ENCODE assay signal across 10 mouse cellular contexts in genomic region chr11:96629775-96630174, GRCm38 (mm10).
DNase-seq lines count a peak whose midpoint lies in the region; ATAC-seq lines count a peak whose summit lies in the region.
"Had no signal": no experiment of that assay in that cellular context is flagged by ENCODE, and none has a peak within 500 bp of the region (broad histone marks: within the 10 kb centered on the region; RNA-seq: fewer than 3 reads in every experiment).

No protein-coding gene starts in this region.

- ATAC-seq in intestine, embryonic 16.5 days = no peak
- no peak for ATAC-seq in megakaryocyte, adult 5-6 weeks (ENCODE audit: poor library complexity, severe bottlenecking)
- ATAC-seq: activated CD4-positive, CD25-positive, alpha-beta regulatory T cell, adult 4 months had no signal

- no peaks in the 10 kb centered on the region for H3K27me3 ChIP-seq in intestine, embryonic 16.5 days (replicated peaks; ENCODE audit: control insufficient read depth, insufficient read depth, low read length)

- no peak overlapping the region for H3K27ac ChIP-seq in intestine, embryonic 16.5 days (ENCODE audit: low read length)

- no peaks in the 10 kb centered on the region for H3K9me3 ChIP-seq in intestine, embryonic 16.5 days (ENCODE audit: control insufficient read depth, low read length)

- DNase-seq in kidney, postnatal 10 days = peak; percentile 34
- DNase-seq in kidney, postnatal 14 days = no peak
- peak; percentile 72 for DNase-seq in R1 (ENCODE audit: low read depth, low spot score)
- DNase-seq in embryo, embryonic 10 days (ENCODE audit: low spot score) = peak; percentile 80
- DNase-seq in layer of hippocampus, adult 9-11 months = peak; percentile 32
- DNase-seq in urinary bladder, postnatal 4 days (ENCODE audit: low spot score in 2 of 2) = no peak

- WGBS in intestine, embryonic 16.5 days = 54% methylated on average over 9 of the region's 9 CpGs

- no peak overlapping the region for H3K4me2 ChIP-seq in intestine, embryonic 16.5 days (ENCODE audit: low read depth, low read length)

- H3K9ac ChIP-seq in intestine, embryonic 16.5 days (ENCODE audit: low read depth, low read length) = no peak overlapping the region

- no peak overlapping the region for H3K4me3 ChIP-seq in intestine, embryonic 16.5 days (ENCODE audit: low read length)
- H3K4me3 ChIP-seq: myocyte had no signal

- no peaks in the 10 kb centered on the region for H3K36me3 ChIP-seq in intestine, embryonic 16.5 days (ENCODE audit: control insufficient read depth, insufficient read depth, low read length)

- no peaks in the 10 kb centered on the region for H3K4me1 ChIP-seq in intestine, embryonic 16.5 days (ENCODE audit: control insufficient read depth, insufficient read depth, low read length)

Comparison
In these comparisons a context has a peak if more than half of its experiments do, and no peak if none do; other contexts are left out.
1. DNase-seq: peak in kidney, postnatal 10 days (single experiment), R1 (single experiment), embryo, embryonic 10 days (single experiment) and layer of hippocampus, adult 9-11 months (single experiment); none in kidney, postnatal 14 days (single experiment) and urinary bladder, postnatal 4 days (0 of 2).